Mouse (Mus musculus) lung, postnatal 0 days (tissue): ENCODE data around the gene H2-DMb2. TPM values are rescaled to one million over a fixed set of nuclear protein-coding genes. Genes with fewer than 3 reads are reported as not detected.

Experiments
- ATAC-seq: fragments of 200-750 bp; cut with Nextera tagmentation; 2 replicates; pipeline ENCODE4 v1.8.0; 2017; ENCODE audit warnings: moderate library complexity
- DNase-seq: peaks from one replicate; pipeline ENCODE4 v3.0.0-alpha.2; 2016; ENCODE audit warnings: low spot score
- H3K27ac ChIP-seq: fragments of 300-500 bp; sonication (generic); 2 replicates; pipeline ENCODE4 v1.5.1; 2014; ENCODE audit warnings: antibody characterized with exemption, mild to moderate bottlenecking, low read length, mixed read lengths
- H3K27me3 ChIP-seq: fragments of 300-500 bp; sonication (generic); replicated peaks from 2 replicates; pipeline ENCODE4 v1.6.1; 2014; ENCODE audit warnings: low read length, mixed read lengths; ENCODE audit not compliant: insufficient read depth
- H3K36me3 ChIP-seq: fragments of 300-500 bp; sonication (generic); 2 replicates; pipeline ENCODE4 v1.6.1; 2014; ENCODE audit warnings: low read length, mixed read lengths; ENCODE audit not compliant: insufficient read depth
- H3K4me1 ChIP-seq: fragments of 300-500 bp; sonication (generic); 2 replicates; pipeline ENCODE4 v1.6.1; 2014; ENCODE audit warnings: antibody characterized with exemption, low read depth, low read length, mixed read lengths; ENCODE audit not compliant: insufficient read depth
- H3K4me2 ChIP-seq: fragments of 300-500 bp; sonication (generic); replicated peaks from 2 replicates; pipeline ENCODE4 v1.6.1; 2014; ENCODE audit warnings: low read depth, mild to moderate bottlenecking, low read length, moderate library complexity, mixed read lengths
- H3K4me3 ChIP-seq: fragments of 300-500 bp; sonication (generic); 2 replicates; pipeline ENCODE4 v1.5.1; 2014; ENCODE audit warnings: low read depth, low read length
- H3K9ac ChIP-seq: fragments of 300-500 bp; sonication (generic); replicated peaks from 2 replicates; pipeline ENCODE4 v1.6.1; 2014; ENCODE audit warnings: low read depth, mild to moderate bottlenecking
- H3K9me3 ChIP-seq: fragments of 300-500 bp; sonication (generic); 2 replicates; pipeline ENCODE4 v1.6.1; 2016; ENCODE audit warnings: low read length, mixed read lengths
- CTCF ChIP-seq: IDR thresholded peaks from 2 replicates; pipeline ENCODE4 v1.5.1; 2016; ENCODE audit warnings: antibody characterized with exemption, mild to moderate bottlenecking
- EP300 ChIP-seq: IDR thresholded peaks from 2 replicates; pipeline ENCODE4 v1.6.1; 2016; ENCODE audit warnings: antibody characterized with exemption, mild to moderate bottlenecking, control low read depth
- WGBS: fragments of 180-500 bp; shearing (Covaris S2); extraction: QIAGEN DNeasy Blood & Tissue Kit; methylation state at CpG from one replicate; pipeline ENCODE4 v1.1.7; 2014; 5-methylcytosine and 5-hydroxymethylcytosine counted together
- polyA plus RNA-seq: library from polyadenylated mRNA; unstranded; fragments of >200 nt; fragmentation: Nextera tagmentation; extraction: Ambion mirVana; gene quantifications from 2 replicates; pipeline ENCODE4 v1.2.1, GENCODE M21; 2015

Gene H2-DMb2
- polyA plus RNA-seq, 1 experiment from 2014 or later = 1.8 TPM

GRCm38 (mm10) chr17:34124649-34125048 is 18.5 kb upstream of the H2-DMb2 start:
- no peak overlapping the region for H3K4me3 ChIP-seq
- no peak overlapping the region for H3K9ac ChIP-seq
- TF ChIP-seq CTCF = no peak
- TF ChIP-seq EP300 = no peak
- peaks cover 30% of the 10 kb centered on the region; the same call in 1 of the 2 replicates for H3K4me1 ChIP-seq
- H3K36me3 ChIP-seq = no peaks in the 10 kb centered on the region
- WGBS = 49% methylated on average over 6 of the region's 6 CpGs
- no peaks in the 10 kb centered on the region for H3K9me3 ChIP-seq
- H3K27ac ChIP-seq = no peak overlapping the region
- peak; percentile 60 for DNase-seq
- H3K27me3 ChIP-seq = no peaks in the 10 kb centered on the region
- ATAC-seq = no peak
- H3K4me2 ChIP-seq = no peak overlapping the region

DNA sequence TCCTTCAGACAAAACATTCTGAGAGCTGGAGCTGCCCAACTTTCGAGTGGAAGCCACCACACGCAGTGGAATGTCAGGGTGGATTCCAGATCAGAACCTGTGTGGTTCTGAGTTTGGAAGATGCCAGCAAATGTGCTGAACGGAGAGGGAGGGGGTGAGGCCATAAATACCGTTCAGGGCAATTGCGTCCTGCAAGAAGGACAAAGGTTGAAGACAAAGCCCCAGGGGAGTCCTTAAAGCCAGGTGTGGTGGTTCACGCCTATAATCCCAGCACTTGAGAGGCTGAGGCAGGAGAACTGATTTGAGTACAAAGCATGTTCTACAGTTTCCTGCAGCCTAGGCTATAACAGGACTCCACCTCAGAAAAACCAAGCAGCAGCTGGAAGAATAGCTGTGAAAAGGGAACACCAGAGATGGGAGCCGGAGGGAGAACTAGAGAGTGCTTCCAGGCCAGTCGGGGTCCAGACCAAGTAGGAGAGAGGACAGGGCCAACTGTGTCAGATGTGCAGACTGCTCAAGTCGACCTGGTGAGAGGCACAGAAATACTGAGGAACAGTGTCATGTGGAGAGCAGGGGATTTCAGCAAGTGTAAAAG is 16.2 kb upstream of the H2-DMb2 start:
- no peaks in the 10 kb centered on the region for H3K36me3 ChIP-seq
- H3K9ac ChIP-seq = no peak overlapping the region
- 51% methylated on average over 9 of the region's 9 CpGs for WGBS

DNA sequence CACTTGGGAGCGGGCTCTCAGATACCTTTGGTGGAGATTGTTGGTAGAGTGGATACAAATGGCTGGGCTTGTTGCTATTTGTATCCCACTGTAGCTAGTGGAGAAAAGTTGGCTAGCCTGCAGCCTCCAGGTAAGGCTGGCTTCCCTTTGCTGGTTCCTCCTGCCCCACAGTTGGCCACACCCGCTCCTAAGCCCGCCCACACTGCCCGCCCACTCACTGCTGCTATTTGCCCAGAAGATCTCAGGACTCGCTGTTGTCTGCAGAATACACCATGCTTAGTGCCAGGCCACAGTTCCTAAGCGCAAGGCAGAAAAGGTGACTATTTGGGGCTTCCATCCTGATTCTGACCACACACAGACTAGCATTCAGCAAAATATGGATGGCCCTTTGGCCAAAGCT is 15.6 kb upstream of the H2-DMb2 start:
- H3K9me3 ChIP-seq = no peaks in the 10 kb centered on the region
- H3K9ac ChIP-seq = no peak overlapping the region
- H3K4me3 ChIP-seq = no peak overlapping the region
- H3K4me1 ChIP-seq = peaks cover 30% of the 10 kb centered on the region; the same call in 1 of the 2 replicates
- TF ChIP-seq CTCF (no peak), EP300 (no peak)
- no peak for ATAC-seq
- WGBS = 31% methylated on average over 6 of the region's 6 CpGs
- DNase-seq = peak; percentile 48
- H3K27ac ChIP-seq = no peak overlapping the region
- no peaks in the 10 kb centered on the region for H3K27me3 ChIP-seq
- no peak overlapping the region for H3K4me2 ChIP-seq
- no peaks in the 10 kb centered on the region for H3K36me3 ChIP-seq

More for the DNA sequence above, 16.2 kb upstream of the H2-DMb2 start:
- DNase-seq (no peak), ATAC-seq (no peak)
- peaks cover 30% of the 10 kb centered on the region; the same call in 1 of the 2 replicates for H3K4me1 ChIP-seq
- H3K27me3 ChIP-seq = no peaks in the 10 kb centered on the region
- no peak overlapping the region for H3K27ac ChIP-seq
- H3K4me2 ChIP-seq = no peak overlapping the region
- H3K4me3 ChIP-seq = no peak overlapping the region
- TF ChIP-seq EP300 (no peak), CTCF (no peak)
- no peaks in the 10 kb centered on the region for H3K9me3 ChIP-seq

DNA sequence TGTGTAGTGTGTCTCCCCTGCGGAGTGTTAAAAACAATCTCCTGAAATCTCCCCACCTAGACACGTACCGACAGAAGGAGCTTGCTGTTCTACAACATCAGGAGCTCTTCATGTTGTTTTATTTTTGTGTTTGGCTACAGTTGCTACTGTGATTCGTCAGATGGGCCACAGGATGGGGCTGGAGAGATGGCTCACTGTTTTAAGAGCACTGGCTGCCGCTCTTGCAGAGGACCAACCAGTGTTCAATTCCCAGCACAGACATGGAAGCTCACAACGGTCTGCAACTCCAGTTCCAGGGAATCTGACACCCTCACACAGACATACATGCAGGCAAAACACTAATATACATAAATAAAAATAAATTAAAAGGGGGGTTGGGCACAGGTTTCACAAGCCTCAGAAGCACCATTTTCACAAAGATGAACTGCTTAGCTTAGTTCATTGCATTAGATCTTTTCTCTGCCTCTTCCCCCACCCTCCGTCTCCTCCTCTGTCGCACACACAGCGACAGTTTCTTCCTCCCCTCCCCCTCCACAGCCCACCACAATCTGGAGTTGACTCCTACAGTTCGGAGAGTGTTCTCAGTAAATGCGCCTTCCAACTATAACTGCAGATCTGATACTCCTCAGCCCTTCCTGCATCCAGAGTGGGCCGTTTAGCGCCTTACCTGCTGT is 14.7 kb upstream of the H2-DMb2 start:
- peak; percentile 51 for TF ChIP-seq CTCF
- no peak for TF ChIP-seq EP300
- ATAC-seq (no peak), DNase-seq (peak; percentile 39)
- Histone ChIP-seq H3K36me3 (no peaks in the 10 kb centered on the region), H3K9me3 (no peaks in the 10 kb centered on the region), H3K27ac (no peak overlapping the region), H3K4me1 (peaks cover 30% of the 10 kb centered on the region; the same call in 1 of the 2 replicates), H3K4me3 (no peak overlapping the region), H3K9ac (no peak overlapping the region), H3K27me3 (no peaks in the 10 kb centered on the region), H3K4me2 (no peak overlapping the region)
- WGBS = 28% methylated on average over 13 of the region's 13 CpGs

GRCm38 (mm10) chr17:34128944-34129791 is 13.9 kb upstream of the H2-DMb2 start:
- DNase-seq (peak; percentile 9), ATAC-seq (peak; percentile 22; the same call in 1 of the 2 replicates)
- Histone ChIP-seq H3K27me3 (no peaks in the 10 kb centered on the region), H3K36me3 (no peaks in the 10 kb centered on the region), H3K4me1 (peaks cover 26% of the 10 kb centered on the region; the same call in 1 of the 2 replicates), H3K9me3 (no peaks in the 10 kb centered on the region), H3K9ac (no peak overlapping the region), H3K27ac (no peak overlapping the region), H3K4me3 (no peak overlapping the region), H3K4me2 (no peak overlapping the region)
- TF ChIP-seq CTCF = peak; percentile 48
- no peak for TF ChIP-seq EP300
- 15% methylated on average over 18 of the region's 18 CpGs for WGBS
